Mouse (Mus musculus): ENCODE data around the gene Ufsp1. TPM values are rescaled to one million over a fixed set of nuclear protein-coding genes. Genes with fewer than 3 reads are reported as not detected.
A peak's percentile ranks its signal among the peaks of the same experiment; 100 is the strongest.

Gene Ufsp1
- polyA plus RNA-seq, 1 experiment from 2014 or later = 7.1 TPM

- no peak overlapping the region for H3K4me2 ChIP-seq (ENCODE audit: low read length)
- H3K9me3 ChIP-seq (ENCODE audit: control insufficient read depth, low read length) = no peaks in the 10 kb centered on the region
- ATAC-seq (ENCODE audit: insufficient number of reproducible peaks, insufficient read depth, low FRiP score, low read depth) = no peak
- H3K9ac ChIP-seq (ENCODE audit: low read length) = no peak overlapping the region
- no peak overlapping the region for H3K27ac ChIP-seq (replicated peaks in 1 of 2; ENCODE audit: control insufficient read depth in 1 of 2, insufficient read depth in 1 of 2, low read depth in 2 of 2, low read length in 2 of 2)
- H3K27me3 ChIP-seq (ENCODE audit: control insufficient read depth, insufficient read depth, low read length) = peaks cover 26% of the 10 kb centered on the region
- H3K36me3 ChIP-seq (ENCODE audit: control insufficient read depth, insufficient read depth, low read length) = no peaks in the 10 kb centered on the region
- WGBS = 47% methylated on average over 5 of the region's 5 CpGs
- H3K4me3 ChIP-seq (ENCODE audit: control insufficient read depth in 1 of 2, insufficient read depth in 1 of 2, low read depth in 1 of 2, low read length in 2 of 2) = no peak overlapping the region
- peaks cover 13 to 26% of the 10 kb centered on the region in 2 experiments for H3K4me1 ChIP-seq (ENCODE audit: control insufficient read depth in 2 of 2, insufficient read depth in 2 of 2, low read length in 2 of 2)
Measured at GRCm38 (mm10) chr5:137285045-137285444, 9.4 kb upstream of the Ufsp1 start.

GRCm38 (mm10) chr5:137285986-137286385, 8.4 kb upstream of the Ufsp1 start:
- Histone ChIP-seq H3K4me3 (ENCODE audit: control insufficient read depth in 1 of 2, insufficient read depth in 1 of 2, low read depth in 1 of 2, low read length in 2 of 2) (no peak overlapping the region), H3K9ac (ENCODE audit: low read length) (no peak overlapping the region), H3K27me3 (ENCODE audit: control insufficient read depth, insufficient read depth, low read length) (peaks cover 33% of the 10 kb centered on the region), H3K36me3 (ENCODE audit: control insufficient read depth, insufficient read depth, low read length) (no peaks in the 10 kb centered on the region), H3K27ac (replicated peaks in 1 of 2; ENCODE audit: control insufficient read depth in 1 of 2, insufficient read depth in 1 of 2, low read depth in 2 of 2, low read length in 2 of 2) (no peak overlapping the region), H3K4me2 (ENCODE audit: low read length) (no peak overlapping the region), H3K9me3 (ENCODE audit: control insufficient read depth, low read length) (no peaks in the 10 kb centered on the region), H3K4me1 (ENCODE audit: control insufficient read depth in 2 of 2, insufficient read depth in 2 of 2, low read length in 2 of 2) (peaks cover 13 to 27% of the 10 kb centered on the region in 2 experiments)
- ATAC-seq (ENCODE audit: insufficient number of reproducible peaks, insufficient read depth, low FRiP score, low read depth) = no peak
- 48% methylated on average over 7 of the region's 7 CpGs for WGBS

- peak; percentile 40; the same call in 1 of the 2 replicates for ATAC-seq (ENCODE audit: insufficient number of reproducible peaks, insufficient read depth, low FRiP score, low read depth)
- Histone ChIP-seq H3K4me1 (ENCODE audit: control insufficient read depth in 2 of 2, insufficient read depth in 2 of 2, low read length in 2 of 2) (peaks cover 13 to 27% of the 10 kb centered on the region in 2 experiments), H3K9me3 (ENCODE audit: control insufficient read depth, low read length) (no peaks in the 10 kb centered on the region), H3K27me3 (ENCODE audit: control insufficient read depth, insufficient read depth, low read length) (peaks cover 40% of the 10 kb centered on the region), H3K4me3 (ENCODE audit: control insufficient read depth in 1 of 2, insufficient read depth in 1 of 2, low read depth in 1 of 2, low read length in 2 of 2) (peak overlapping the region; percentile 28 to 41), H3K9ac (ENCODE audit: low read length) (peak overlapping the region; percentile 54; the same call in 1 of the 2 replicates), H3K4me2 (ENCODE audit: low read length) (peak overlapping the region; percentile 90), H3K36me3 (ENCODE audit: control insufficient read depth, insufficient read depth, low read length) (no peaks in the 10 kb centered on the region), H3K27ac (replicated peaks in 1 of 2; ENCODE audit: control insufficient read depth in 1 of 2, insufficient read depth in 1 of 2, low read depth in 2 of 2, low read length in 2 of 2) (no peak overlapping the region)
- WGBS = under 1% methylated on average over 16 of the region's 16 CpGs
Measured at GRCm38 (mm10) chr5:137286655-137287031, 7.8 kb upstream of the Ufsp1 start.

GRCm38 (mm10) chr5:137287032-137287952, 7.1 kb upstream of the Ufsp1 start, which contains the start of gene Ache:
Gene Ache (plus strand): TSS chr5:137287519.
- Histone ChIP-seq H3K4me1 (ENCODE audit: control insufficient read depth in 2 of 2, insufficient read depth in 2 of 2, low read length in 2 of 2) (peaks cover 13 to 27% of the 10 kb centered on the region in 2 experiments), H3K4me2 (ENCODE audit: low read length) (peak within 1 kb of the TSS; percentile 90), H3K36me3 (ENCODE audit: control insufficient read depth, insufficient read depth, low read length) (no peaks in the 10 kb centered on the region), H3K27me3 (ENCODE audit: control insufficient read depth, insufficient read depth, low read length) (peaks cover 44% of the 10 kb centered on the region), H3K9me3 (ENCODE audit: control insufficient read depth, low read length) (no peaks in the 10 kb centered on the region), H3K9ac (ENCODE audit: low read length) (peak within 1 kb of the TSS; percentile 66), H3K4me3 (ENCODE audit: control insufficient read depth in 1 of 2, insufficient read depth in 1 of 2, low read depth in 1 of 2, low read length in 2 of 2) (peak within 1 kb of the TSS; percentile 40 to 41), H3K27ac (replicated peaks in 1 of 2; ENCODE audit: control insufficient read depth in 1 of 2, insufficient read depth in 1 of 2, low read depth in 2 of 2, low read length in 2 of 2) (no peak within 1 kb of the TSS)
- under 1% methylated on average over 40 of the region's 40 CpGs for WGBS
- ATAC-seq (ENCODE audit: insufficient number of reproducible peaks, insufficient read depth, low FRiP score, low read depth) = no peak

- Histone ChIP-seq H3K4me2 (ENCODE audit: low read length) (peak overlapping the region; percentile 90), H3K27ac (replicated peaks in 1 of 2; ENCODE audit: control insufficient read depth in 1 of 2, insufficient read depth in 1 of 2, low read depth in 2 of 2, low read length in 2 of 2) (no peak overlapping the region), H3K36me3 (ENCODE audit: control insufficient read depth, insufficient read depth, low read length) (no peaks in the 10 kb centered on the region), H3K27me3 (ENCODE audit: control insufficient read depth, insufficient read depth, low read length) (peaks cover 45% of the 10 kb centered on the region), H3K9ac (ENCODE audit: low read length) (peak overlapping the region; percentile 66), H3K4me1 (ENCODE audit: control insufficient read depth in 2 of 2, insufficient read depth in 2 of 2, low read length in 2 of 2) (peaks cover 13 to 32% of the 10 kb centered on the region in 2 experiments), H3K4me3 (ENCODE audit: control insufficient read depth in 1 of 2, insufficient read depth in 1 of 2, low read depth in 1 of 2, low read length in 2 of 2) (peak overlapping the region; percentile 40 to 41), H3K9me3 (ENCODE audit: control insufficient read depth, low read length) (no peaks in the 10 kb centered on the region)
- peak; percentile 9; the same call in 1 of the 2 replicates for ATAC-seq (ENCODE audit: insufficient number of reproducible peaks, insufficient read depth, low FRiP score, low read depth)
- WGBS = 1% methylated on average over 59 of the region's 65 CpGs
Measured at GRCm38 (mm10) chr5:137287953-137288743, 6.3 kb upstream of the Ufsp1 start.

- no peak for ATAC-seq (ENCODE audit: insufficient number of reproducible peaks, insufficient read depth, low FRiP score, low read depth)
- H3K4me2 ChIP-seq (ENCODE audit: low read length) = peak overlapping the region; percentile 90
- peak overlapping the region; percentile 36 to 41 for H3K4me3 ChIP-seq (ENCODE audit: control insufficient read depth in 1 of 2, insufficient read depth in 1 of 2, low read depth in 1 of 2, low read length in 2 of 2)
- H3K9me3 ChIP-seq (ENCODE audit: control insufficient read depth, low read length) = no peaks in the 10 kb centered on the region
- WGBS = 4% methylated on average over 25 of the region's 25 CpGs
- peaks cover 45% of the 10 kb centered on the region for H3K27me3 ChIP-seq (ENCODE audit: control insufficient read depth, insufficient read depth, low read length)
- H3K4me1 ChIP-seq (ENCODE audit: control insufficient read depth in 2 of 2, insufficient read depth in 2 of 2, low read length in 2 of 2) = peaks cover 13 to 38% of the 10 kb centered on the region in 2 experiments
- H3K36me3 ChIP-seq (ENCODE audit: control insufficient read depth, insufficient read depth, low read length) = no peaks in the 10 kb centered on the region
- no peak overlapping the region for H3K27ac ChIP-seq (replicated peaks in 1 of 2; ENCODE audit: control insufficient read depth in 1 of 2, insufficient read depth in 1 of 2, low read depth in 2 of 2, low read length in 2 of 2)
- peak overlapping the region; percentile 62 for H3K9ac ChIP-seq (ENCODE audit: low read length)
Measured at GRCm38 (mm10) chr5:137288999-137289470, 5.4 kb upstream of the Ufsp1 start.

Data from heart, embryonic 14.5 days (tissue).